Comparison of ENCODE assay signal across 10 mouse cellular contexts in the genomic region with DNA sequence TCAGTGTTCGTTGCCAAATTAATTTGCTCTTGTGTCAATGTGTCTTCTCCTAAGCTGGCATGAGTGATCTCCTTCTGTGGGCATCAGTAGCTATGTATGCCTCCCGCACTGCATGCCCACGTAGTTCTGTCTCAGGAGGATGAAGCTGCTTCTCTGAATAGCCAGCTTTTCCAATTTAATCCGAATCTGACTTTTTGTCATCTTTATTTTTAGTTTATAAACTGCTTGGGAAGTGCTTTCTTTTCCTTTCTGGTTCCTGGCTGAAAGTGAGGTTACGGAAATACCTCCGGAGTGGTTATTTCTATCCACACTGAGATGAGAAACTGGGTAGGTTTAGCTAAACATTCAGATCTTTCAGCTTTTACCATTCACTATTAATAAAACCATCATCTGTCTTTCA.
"Had no signal": no experiment of that assay in that cellular context is flagged by ENCODE, and none has a peak within 500 bp of the region (broad histone marks: within the 10 kb centered on the region; RNA-seq: fewer than 3 reads in every experiment).

No protein-coding gene starts in this region.

- DNase-seq: kidney, adult 18-20 months; kidney, postnatal 25 days; lung, adult 18-20 months; thymus, adult 18-20 months; thymus, postnatal 14 days had no signal

- H3K4me3 ChIP-seq: intestine, embryonic 15.5 days; limb, embryonic 13.5 days; midbrain, embryonic 13.5 days had no signal

- H3K27ac ChIP-seq: intestine, embryonic 15.5 days; limb, embryonic 13.5 days; liver, embryonic 14.5 days; midbrain, embryonic 13.5 days; stomach, postnatal 0 days had no signal

- H3K27me3 ChIP-seq: intestine, embryonic 15.5 days; limb, embryonic 13.5 days; midbrain, embryonic 13.5 days had no signal

- H3K4me1 ChIP-seq: intestine, embryonic 15.5 days; midbrain, embryonic 13.5 days had no signal

- H3K36me3 ChIP-seq: intestine, embryonic 15.5 days; limb, embryonic 13.5 days; midbrain, embryonic 13.5 days had no signal

- H3K9me3 ChIP-seq: intestine, embryonic 15.5 days; limb, embryonic 13.5 days; midbrain, embryonic 13.5 days had no signal
